Mouse (Mus musculus): ENCODE measurements around the gene Boll.

Boll gene

DNA sequence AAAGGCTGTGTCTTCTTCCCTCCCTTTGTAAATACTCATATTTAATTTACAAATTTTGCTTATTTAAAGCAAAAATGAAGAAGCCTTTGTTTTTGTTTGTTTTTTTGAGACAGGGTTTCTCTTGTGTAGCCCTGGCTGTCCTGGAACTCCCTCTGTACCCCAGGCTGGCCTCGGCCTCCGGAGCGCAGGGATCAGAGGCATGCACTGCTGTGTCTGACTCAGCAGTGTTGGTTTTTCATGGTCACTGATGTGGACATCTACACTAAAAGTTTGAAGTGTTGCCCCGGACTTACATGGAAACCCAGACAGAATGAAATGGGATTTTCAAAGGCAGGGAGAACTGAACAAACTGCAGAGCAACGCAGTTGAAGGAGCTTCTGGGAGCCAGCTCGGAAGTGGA is 155.7 kb downstream of the Boll start:
- no peak for DNase-seq (ENCODE audit: low spot score in 2 of 2)

DNA sequence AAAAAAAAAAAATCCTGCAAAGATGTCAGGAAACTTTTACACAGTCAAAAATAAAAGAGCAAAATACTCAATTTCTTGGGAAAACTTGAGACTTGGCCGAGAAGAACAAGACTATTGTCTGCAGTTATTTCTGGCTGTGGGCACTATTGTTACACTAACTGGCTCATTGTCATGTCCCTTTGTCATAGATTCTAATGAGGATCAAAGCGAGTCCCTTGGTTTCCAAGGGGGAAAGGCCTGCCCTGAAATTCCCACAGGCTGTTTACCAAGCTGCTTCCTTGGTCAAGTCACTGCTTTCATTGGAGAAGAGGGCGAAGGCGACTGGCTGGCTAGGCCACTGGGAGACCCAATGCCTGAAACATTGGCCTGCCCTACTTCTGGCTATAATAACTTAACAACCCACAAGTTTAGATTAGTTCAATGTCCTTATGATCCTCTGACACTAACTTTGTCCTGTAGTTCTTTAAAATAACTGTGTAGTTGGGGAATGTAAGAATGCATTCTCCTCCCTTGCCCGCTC is 157.4 kb downstream of the Boll start:
- DNase-seq (ENCODE audit: low spot score in 2 of 2) = no peak

DNA sequence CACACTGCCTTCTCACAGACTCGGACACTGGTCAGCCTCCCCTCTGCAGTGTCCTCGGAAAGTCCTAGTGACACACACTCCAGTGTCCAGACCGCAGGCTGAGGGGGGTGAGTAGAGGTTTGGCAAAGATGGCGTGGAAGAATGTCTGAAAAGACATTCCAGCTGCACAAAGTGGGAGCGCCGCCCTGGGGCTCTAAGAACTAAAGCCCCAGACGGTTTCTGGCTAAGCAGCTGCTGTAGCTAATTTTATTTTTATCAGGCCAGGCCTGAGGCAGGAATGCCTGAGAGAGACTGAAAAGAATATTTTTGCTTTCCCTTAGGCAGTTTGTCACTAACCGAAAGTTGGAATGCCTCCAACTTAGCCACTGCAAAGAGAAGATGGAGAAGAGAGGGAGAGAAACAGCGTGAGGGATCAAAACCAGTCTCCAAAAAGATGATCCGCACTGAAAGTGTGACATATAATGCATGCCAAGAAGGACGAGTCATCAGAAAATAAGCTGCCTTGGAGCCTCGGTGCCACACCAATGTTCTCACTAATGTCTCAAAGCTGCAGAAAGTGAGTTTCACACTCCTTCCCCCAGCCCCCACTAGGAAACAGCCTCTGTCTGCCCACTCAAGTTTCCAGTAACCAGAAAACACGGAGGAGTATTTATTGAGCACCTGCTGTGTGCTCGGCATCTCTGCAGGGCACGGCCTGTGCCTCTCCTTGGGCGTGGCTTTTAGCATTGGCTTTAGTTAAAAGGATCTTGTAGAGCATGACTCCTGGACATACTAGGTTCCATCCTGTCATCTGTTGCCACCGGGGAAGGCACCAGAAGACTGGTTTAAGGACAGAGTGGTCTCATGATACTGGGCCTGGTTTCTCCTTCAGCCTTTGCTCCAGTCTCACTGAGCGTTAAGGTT is 161.2 kb downstream of the Boll start:
- peak in 1 of 2 experiments; percentile 17 for DNase-seq (ENCODE audit: low spot score in 2 of 2)

DNA sequence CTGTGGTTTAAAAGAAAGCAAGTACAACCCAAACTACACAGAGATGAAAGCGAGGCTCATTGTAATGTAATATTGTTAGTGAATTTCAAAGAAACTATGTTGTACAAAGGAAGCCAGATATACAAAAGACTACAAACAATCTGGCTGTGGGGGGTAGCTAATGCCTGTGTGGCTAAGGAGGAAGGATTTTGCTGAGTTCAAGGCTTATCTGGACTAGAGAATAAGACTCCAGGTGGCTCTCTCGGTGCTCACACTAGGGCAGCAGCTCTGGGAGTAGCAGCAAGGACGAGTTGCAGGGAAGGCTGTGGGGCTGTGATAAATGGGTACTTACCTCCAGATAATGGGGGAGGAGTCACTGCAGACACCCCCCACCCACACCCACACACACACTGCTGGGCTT is 164.6 kb downstream of the Boll start:
- DNase-seq (ENCODE audit: low spot score in 2 of 2) = no peak

All from frontal cortex, postnatal 25 days (tissue).